Comparison of ENCODE assay signal across 9 mouse cellular contexts in genomic region chr10:126985127-126985526, GRCm38 (mm10). TPM values are rescaled to one million over a fixed set of nuclear protein-coding genes. Genes with fewer than 3 reads are reported as not detected.
DNase-seq lines count a peak whose midpoint lies in the region; ATAC-seq and TF ChIP-seq lines count a peak whose summit lies in the region.
"Had no signal": no experiment of that assay in that cellular context is flagged by ENCODE, and none has a peak within 500 bp of the region (broad histone marks: within the 10 kb centered on the region; RNA-seq: fewer than 3 reads in every experiment).

No protein-coding gene starts in this region.

- peak overlapping the region; percentile 84 for H3K4me3 ChIP-seq in gastrocnemius, adult 2 months
- H3K4me3 ChIP-seq in liver, postnatal 0 days (ENCODE audit: low read depth, low read length): no peak overlapping the region
- H3K4me3 ChIP-seq in heart, postnatal 0 days (ENCODE audit: low read depth, low read length): no peak overlapping the region
- H3K4me3 ChIP-seq in olfactory bulb, adult 2 months (ENCODE audit: insufficient read depth, low read depth, low read length): no peak overlapping the region; the same call in 1 of the 2 replicates

- intact Hi-C loops in gastrocnemius, adult 2 months (cut with DNase I): no loop called here
- intact Hi-C loops in gastrocnemius, postnatal 14 days (cut with DNase I; ENCODE audit: low total_unique reads): loop anchor here (5.0 kb wide), 1 partner anchor 58 kb away; no protein-coding TSS in a partner anchor

- peaks cover 80% of the 10 kb centered on the region for H3K4me1 ChIP-seq in liver, postnatal 0 days (ENCODE audit: insufficient read depth)
- peaks cover 84% of the 10 kb centered on the region for H3K4me1 ChIP-seq in heart, postnatal 0 days (ENCODE audit: control insufficient read depth, insufficient read depth)
- H3K4me1 ChIP-seq in olfactory bulb, adult 2 months (ENCODE audit: control insufficient read depth, insufficient read depth, low read length): peaks cover 70% of the 10 kb centered on the region

- no peaks in the 10 kb centered on the region for H3K27me3 ChIP-seq in liver, postnatal 0 days (ENCODE audit: insufficient read depth, low read length)
- no peaks in the 10 kb centered on the region for H3K27me3 ChIP-seq in heart, postnatal 0 days (ENCODE audit: control insufficient read depth, insufficient read depth, low read length)

- no peak overlapping the region for H3K4me2 ChIP-seq in liver, postnatal 0 days (ENCODE audit: low read depth, low read length)
- peak overlapping the region; percentile 74 for H3K4me2 ChIP-seq in heart, postnatal 0 days (ENCODE audit: low read depth, low read length)

- no peak for TF ChIP-seq EP300 in liver, postnatal 0 days (IDR thresholded peaks at IDR 0.05; ENCODE audit: low read depth)
- TF ChIP-seq EP300 in heart, postnatal 0 days (IDR thresholded peaks at IDR 0.05; ENCODE audit: low read depth): no peak

- H3K27ac ChIP-seq in gastrocnemius, adult 2 months: peak overlapping the region; percentile 100
- peak overlapping the region; percentile 48 for H3K27ac ChIP-seq in liver, postnatal 0 days (ENCODE audit: low read depth)
- peak overlapping the region; percentile 81 for H3K27ac ChIP-seq in heart, postnatal 0 days (ENCODE audit: low read depth)
- peak overlapping the region; percentile 42; the same call in 1 of the 2 replicates for H3K27ac ChIP-seq in olfactory bulb, adult 2 months (ENCODE audit: insufficient read depth, low read depth, low read length)

- H3K9ac ChIP-seq in liver, postnatal 0 days (replicated peaks): no peak overlapping the region
- H3K9ac ChIP-seq in heart, postnatal 0 days (replicated peaks; ENCODE audit: low read depth, low read length): no peak overlapping the region; the same call in 1 of the 2 replicates

- WGBS in liver, postnatal 0 days (ENCODE audit: insufficient replicate concordance): 77% methylated on average over 4 of the region's 4 CpGs
- 56% methylated on average over 4 of the region's 4 CpGs for WGBS in heart, postnatal 0 days
- WGBS in olfactory bulb, adult 2 months: 36% methylated on average over 4 of the region's 4 CpGs

- ATAC-seq in liver, postnatal 0 days: no peak
- ATAC-seq in heart, postnatal 0 days (ENCODE audit: insufficient read depth, low read depth): no peak
- ATAC-seq in inflammation-experienced regulatory T-cells, adult 6 months: no peak

- 0 out of 2 replicates have a peak, but pooled peaks cover 2% of the 10 kb centered on the region for H3K36me3 ChIP-seq in liver, postnatal 0 days (replicated peaks; ENCODE audit: insufficient read depth, low read length)
- H3K36me3 ChIP-seq in heart, postnatal 0 days (replicated peaks; ENCODE audit: control insufficient read depth, insufficient read depth, low read length): no peaks in the 10 kb centered on the region

- no peak for TF ChIP-seq POLR2A in olfactory bulb, adult 2 months (IDR thresholded peaks at IDR 0.05; ENCODE audit: insufficient read depth, low read depth, low read length)

- no peak for TF ChIP-seq CTCF in gastrocnemius, adult 2 months (IDR thresholded peaks at IDR 0.05)
- no peak for TF ChIP-seq CTCF in liver, postnatal 0 days (IDR thresholded peaks at IDR 0.05; ENCODE audit: low read depth)
- TF ChIP-seq CTCF in heart, postnatal 0 days (IDR thresholded peaks at IDR 0.05; ENCODE audit: low read depth): no peak
- TF ChIP-seq CTCF in olfactory bulb, adult 2 months (IDR thresholded peaks at IDR 0.05; ENCODE audit: insufficient read depth, low read depth, low read length): no peak

- no peak for DNase-seq in gastrocnemius, adult 2 months
- no peak for DNase-seq in gastrocnemius, postnatal 14 days
- no peak for DNase-seq in liver, postnatal 0 days
- DNase-seq in liver: no peak
- no peak for DNase-seq in heart, postnatal 0 days (ENCODE audit: low spot score)
- DNase-seq in urinary bladder, postnatal 4 days (ENCODE audit: low spot score in 2 of 2): no peak
- DNase-seq: B cell, adult 2 months had no signal

- H3K9me3 ChIP-seq in liver, postnatal 0 days (ENCODE audit: low read length): no peaks in the 10 kb centered on the region
- no peaks in the 10 kb centered on the region for H3K9me3 ChIP-seq in heart, postnatal 0 days (replicated peaks; ENCODE audit: control insufficient read depth, low read length)

RNA-seq across cellular contexts. Expression of gene Ctdsp2, which starts 6.6 kb away (rescaled TPM):
- 10 to 100 TPM; 94.0 to 99.2 TPM for total RNA-seq in gastrocnemius, adult 2 months (2021)
- total RNA-seq in gastrocnemius, postnatal 14 days (2021): 100 to 1,000 TPM in 1 of 2 experiments, 10 to 100 TPM in 1; 98.5 to 102 TPM
- polyA plus RNA-seq in liver, postnatal 0 days (2015; fragmentation: Nextera tagmentation; extraction: Ambion mirVana): 10.7 and 11.4 TPM in 2 replicates
- 137 and 155 TPM in 2 replicates for total RNA-seq in heart, postnatal 0 days (2014; rRNA removed; ENCODE audit: low replicate concordance)
- 26.4 and 27.4 TPM in 2 replicates for polyA plus RNA-seq in heart, postnatal 0 days (2015; fragmentation: Nextera tagmentation; extraction: Ambion mirVana)
- polyA plus RNA-seq in olfactory bulb, adult 2 months (2012; ENCODE audit: insufficient read depth, insufficient read length, low replicate concordance, missing spikeins): not detected in 2 replicates
- polyA plus RNA-seq in inflammation-experienced regulatory T-cells, adult 6 months (2017; shearing (Covaris generic)): 10 to 100 TPM; 26.2 to 47.1 (median 38.5) TPM

RNA-seq across cellular contexts. Expression of gene Avil, which starts 15.4 kb away (rescaled TPM):
- 1 to 10 TPM; 3.2 to 5.7 TPM for total RNA-seq in gastrocnemius, adult 2 months (2021)
- total RNA-seq in gastrocnemius, postnatal 14 days (2021): under 1 TPM; 0.51 to 0.64 TPM
- polyA plus RNA-seq in liver, postnatal 0 days (2015; fragmentation: Nextera tagmentation; extraction: Ambion mirVana): 0.04 TPM in 1 of 2 replicates, not detected in the other
- 0.04 and 1.9 TPM in 2 replicates for total RNA-seq in heart, postnatal 0 days (2014; rRNA removed; ENCODE audit: low replicate concordance)
- polyA plus RNA-seq in heart, postnatal 0 days (2015; fragmentation: Nextera tagmentation; extraction: Ambion mirVana): 0.07 and 0.11 TPM in 2 replicates
- polyA plus RNA-seq in olfactory bulb, adult 2 months (2012; ENCODE audit: insufficient read depth, insufficient read length, low replicate concordance, missing spikeins): not detected in 2 replicates
- polyA plus RNA-seq in inflammation-experienced regulatory T-cells, adult 6 months (2017; shearing (Covaris generic)): under 1 TPM in 2 of 3 experiments, not detected in 1; 0.11 to 0.36 TPM

RNA-seq across cellular contexts. Expression of gene Tsfm, which starts 45.5 kb away (rescaled TPM):
- total RNA-seq in gastrocnemius, adult 2 months (2021): 10 to 100 TPM; 15.0 to 28.8 TPM
- total RNA-seq in gastrocnemius, postnatal 14 days (2021): 10 to 100 TPM; 24.8 to 27.9 TPM
- 37.7 and 38.4 TPM in 2 replicates for polyA plus RNA-seq in liver, postnatal 0 days (2015; fragmentation: Nextera tagmentation; extraction: Ambion mirVana)
- total RNA-seq in heart, postnatal 0 days (2014; rRNA removed; ENCODE audit: low replicate concordance): 81.3 and 82.5 TPM in 2 replicates
- 94.6 and 96.8 TPM in 2 replicates for polyA plus RNA-seq in heart, postnatal 0 days (2015; fragmentation: Nextera tagmentation; extraction: Ambion mirVana)
- polyA plus RNA-seq in olfactory bulb, adult 2 months (2012; ENCODE audit: insufficient read depth, insufficient read length, low replicate concordance, missing spikeins): not detected in 2 replicates
- 10 to 100 TPM; 40.0 to 50.0 (median 48.3) TPM for polyA plus RNA-seq in inflammation-experienced regulatory T-cells, adult 6 months (2017; shearing (Covaris generic))

RNA-seq across cellular contexts. Expression of gene Mettl1, which starts 56.1 kb away (rescaled TPM):
- total RNA-seq in gastrocnemius, adult 2 months (2021): 10 to 100 TPM in 1 of 2 experiments, 1 to 10 TPM in 1; 9.5 to 10.5 TPM
- 10 to 100 TPM; 11.1 to 14.8 TPM for total RNA-seq in gastrocnemius, postnatal 14 days (2021)
- 14.9 and 15.0 TPM in 2 replicates for polyA plus RNA-seq in liver, postnatal 0 days (2015; fragmentation: Nextera tagmentation; extraction: Ambion mirVana)
- 9.2 and 16.2 TPM in 2 replicates for total RNA-seq in heart, postnatal 0 days (2014; rRNA removed; ENCODE audit: low replicate concordance)
- 19.6 and 20.6 TPM in 2 replicates for polyA plus RNA-seq in heart, postnatal 0 days (2015; fragmentation: Nextera tagmentation; extraction: Ambion mirVana)
- not detected in 2 replicates for polyA plus RNA-seq in olfactory bulb, adult 2 months (2012; ENCODE audit: insufficient read depth, insufficient read length, low replicate concordance, missing spikeins)
- 10 to 100 TPM; 10.8 to 37.6 (median 28.4) TPM for polyA plus RNA-seq in inflammation-experienced regulatory T-cells, adult 6 months (2017; shearing (Covaris generic))

RNA-seq across cellular contexts. Expression of gene Eef1akmt3, which starts 56.2 kb away (rescaled TPM):
- under 1 TPM; 0.08 TPM for total RNA-seq in gastrocnemius, adult 2 months (2021)
- under 1 TPM; 0.27 to 0.43 TPM for total RNA-seq in gastrocnemius, postnatal 14 days (2021)
- polyA plus RNA-seq in liver, postnatal 0 days (2015; fragmentation: Nextera tagmentation; extraction: Ambion mirVana): 0.05 and 0.07 TPM in 2 replicates
- total RNA-seq in heart, postnatal 0 days (2014; rRNA removed; ENCODE audit: low replicate concordance): not detected in 2 replicates
- 0.04 and 0.18 TPM in 2 replicates for polyA plus RNA-seq in heart, postnatal 0 days (2015; fragmentation: Nextera tagmentation; extraction: Ambion mirVana)
- not detected in 2 replicates for polyA plus RNA-seq in olfactory bulb, adult 2 months (2012; ENCODE audit: insufficient read depth, insufficient read length, low replicate concordance, missing spikeins)
- polyA plus RNA-seq in inflammation-experienced regulatory T-cells, adult 6 months (2017; shearing (Covaris generic)): under 1 TPM in 1 of 3 experiments, not detected in 2; 0.46 TPM

Comparison
In these comparisons a context has a peak if more than half of its experiments do, and no peak if none do; other contexts are left out.
1. H3K27ac ChIP-seq: peak in every context shown above with its lines; median percentile 100 in gastrocnemius, adult 2 months; 81 in heart, postnatal 0 days; 48 in liver, postnatal 0 days; 42 in olfactory bulb, adult 2 months.